8 mouse cellular contexts compared by ENCODE assay signal in the genomic region with DNA sequence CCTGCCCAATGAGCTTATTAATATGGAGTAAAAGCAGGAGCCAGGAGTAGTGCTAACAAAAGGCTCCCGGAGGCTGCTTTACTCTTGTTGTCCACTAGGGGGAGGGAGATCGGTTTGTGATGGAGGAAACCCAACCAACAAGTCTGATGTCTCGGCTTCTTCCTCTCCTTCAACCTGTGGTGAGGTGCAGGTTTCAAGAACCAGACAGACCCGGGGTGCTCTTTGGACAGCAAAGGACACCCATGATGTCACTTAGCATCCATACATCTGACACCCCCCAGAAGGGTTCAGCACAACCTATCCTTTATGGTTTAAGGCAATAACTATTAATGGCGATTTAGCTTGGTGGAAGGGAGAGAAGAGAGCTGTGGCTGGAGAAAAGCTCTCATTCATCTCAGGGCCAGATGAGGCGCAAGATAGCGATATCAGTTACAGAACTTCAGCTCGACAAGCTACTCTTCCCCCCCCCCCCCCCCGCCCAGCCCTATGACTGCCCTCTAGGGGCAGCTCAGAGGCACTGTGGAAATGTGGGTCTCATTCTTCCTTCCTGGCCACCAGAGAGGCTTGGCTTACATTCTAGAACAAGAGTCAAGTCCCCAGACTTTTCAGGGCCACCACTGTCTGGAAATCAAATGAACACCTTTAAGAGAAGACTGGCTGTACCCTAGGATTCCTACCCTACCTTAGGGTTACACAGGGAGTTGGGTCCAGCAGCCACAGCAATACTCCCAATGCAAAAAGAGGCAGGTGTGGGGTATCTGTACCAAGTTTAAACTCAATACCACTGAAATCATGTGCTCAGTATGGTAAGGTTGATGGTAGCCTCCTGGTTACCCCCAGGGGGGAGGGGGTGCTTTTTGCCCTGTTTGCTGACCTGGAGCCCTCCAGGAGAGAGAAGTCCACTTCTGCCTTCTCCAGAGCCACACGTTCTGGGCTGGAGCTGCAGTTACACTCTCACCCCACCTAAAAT. TPM values are rescaled to one million over a fixed set of nuclear protein-coding genes. Genes with fewer than 3 reads are reported as not detected.
DNase-seq lines count a peak whose midpoint lies in the region; ATAC-seq and TF ChIP-seq lines count a peak whose summit lies in the region.

No protein-coding gene starts in this region.

- ATAC-seq in common myeloid progenitor, adult 5-6 weeks (replicated peaks; ENCODE audit: low read depth, poor library complexity, severe bottlenecking) = peak; percentile 46
- ATAC-seq in heart, embryonic 14.5 days (ENCODE audit: insufficient number of reproducible peaks, insufficient read depth, low FRiP score, low read depth) = 0 out of 2 replicates have a peak, but pooled peaks have one; percentile 8
- ATAC-seq in stomach, embryonic 16.5 days (ENCODE audit: insufficient read depth, low FRiP score) = 0 out of 2 replicates have a peak, but pooled peaks have one; percentile 3

- H3K27me3 ChIP-seq in CH12.LX (replicated peaks) = no peaks in the 10 kb centered on the region
- H3K27me3 ChIP-seq in heart, embryonic 14.5 days (ENCODE audit: control insufficient read depth, insufficient read depth, low read length) = no peaks in the 10 kb centered on the region
- H3K27me3 ChIP-seq in stomach, embryonic 16.5 days (ENCODE audit: control insufficient read depth, insufficient read depth, low read length) = no peaks in the 10 kb centered on the region

- peak overlapping the region; percentile 32; the same call in 1 of the 2 replicates for H3K4me2 ChIP-seq in CH12.LX (ENCODE audit: insufficient read depth, low read depth, poor library complexity, severe bottlenecking)
- no peak overlapping the region for H3K4me2 ChIP-seq in heart, embryonic 14.5 days (ENCODE audit: low read length)
- H3K4me2 ChIP-seq in stomach, embryonic 16.5 days (ENCODE audit: low read depth, low read length) = no peak overlapping the region

- dilution Hi-C loops in CH12.LX (cut with MboI; ENCODE audit: extremely low pct_ligation_motif_present, extremely low pct_unique_long_range_greater_than_20kb, low sequenced_read_pairs) = no loop called here

- DNase-seq in cerebellum, adult 8-10 months = peak; percentile 34
- no peak for DNase-seq in cerebellum, adult 9-11 months
- peak; percentile 77 for DNase-seq in CH12.LX (ENCODE audit: extremely low read depth)
- peak; percentile 47 to 58 for DNase-seq in kidney, postnatal 4 days
- DNase-seq in mesoderm, embryonic 11.5 days (ENCODE audit: low read depth, low spot score) = peak; percentile 81

- no peak overlapping the region; the same call in 1 of the 2 replicates for H3K9ac ChIP-seq in CH12.LX (ENCODE audit: insufficient read depth, low read depth)
- no peak overlapping the region for H3K9ac ChIP-seq in heart, embryonic 14.5 days (ENCODE audit: low read length)
- H3K9ac ChIP-seq in stomach, embryonic 16.5 days (ENCODE audit: low read length) = no peak overlapping the region

- H3K4me1 ChIP-seq in CH12.LX (ENCODE audit: control insufficient read depth in 1 of 2, insufficient read depth in 2 of 2) = peaks cover 16 to 55% of the 10 kb centered on the region in 2 experiments
- H3K4me1 ChIP-seq in heart, embryonic 14.5 days (ENCODE audit: control insufficient read depth in 2 of 2, insufficient read depth in 2 of 2, low read length in 2 of 2) = peaks cover under 1 to 24% of the 10 kb centered on the region in 2 experiments
- peaks cover 27% of the 10 kb centered on the region for H3K4me1 ChIP-seq in stomach, embryonic 16.5 days (ENCODE audit: control insufficient read depth, insufficient read depth, low read length)

- TF ChIP-seq CTCF in CH12.LX (conservative IDR thresholded peaks at IDR 0.05 in 1 of 2, IDR thresholded peaks at IDR 0.05 in 1 of 2; ENCODE audit: low read depth in 2 of 2, low read length in 2 of 2) = peak; percentile 77 to 79

- WGBS in heart, embryonic 14.5 days = 25% methylated on average over 10 of the region's 10 CpGs
- 20% methylated on average over 9 of the region's 10 CpGs for WGBS in stomach, embryonic 16.5 days

- in situ Hi-C loops in CH12.LX (cut with MboI; ENCODE audit: low pct_ligation_motif_present, low pct_unique_long_range_greater_than_20kb, low sequenced_read_pairs) = loop anchor here (10.0 kb wide), 1 partner anchor 312 kb away; no protein-coding TSS in a partner anchor

- peaks cover 88 to 96% of the 10 kb centered on the region in 2 experiments for H3K36me3 ChIP-seq in CH12.LX (replicated peaks in 1 of 2; ENCODE audit: control insufficient read depth in 1 of 2, insufficient read depth in 1 of 2, low read length in 1 of 2)
- H3K36me3 ChIP-seq in heart, embryonic 14.5 days (ENCODE audit: control insufficient read depth, insufficient read depth, low read length) = peaks cover 92% of the 10 kb centered on the region
- peaks cover 9% of the 10 kb centered on the region; the same call in 1 of the 2 replicates for H3K36me3 ChIP-seq in stomach, embryonic 16.5 days (ENCODE audit: control insufficient read depth, insufficient read depth, low read length)

- TF ChIP-seq POLR2A in CH12.LX (IDR thresholded peaks at IDR 0.05; ENCODE audit: low read depth, low read length) = peak; percentile 26; the same call in 1 of the 2 replicates

- H3K4me3 ChIP-seq in CH12.LX (replicated peaks in 1 of 3; ENCODE audit: low read depth in 2 of 3, low read length in 2 of 3, poor library complexity in 1 of 3) = no peak overlapping the region
- H3K4me3 ChIP-seq in heart, embryonic 14.5 days (ENCODE audit: control insufficient read depth in 1 of 2, insufficient read depth in 1 of 2, low read depth in 1 of 2, low read length in 2 of 2) = no peak overlapping the region
- H3K4me3 ChIP-seq in stomach, embryonic 16.5 days (replicated peaks; ENCODE audit: low read length) = no peak overlapping the region

- no peak for TF ChIP-seq EP300 in CH12.LX (IDR thresholded peaks at IDR 0.05; ENCODE audit: low read length)

- H3K27ac ChIP-seq in CH12.LX (ENCODE audit: insufficient read depth, low read depth) = peak overlapping the region; percentile 47
- no peak overlapping the region for H3K27ac ChIP-seq in heart, embryonic 14.5 days (replicated peaks in 1 of 2; ENCODE audit: control insufficient read depth in 1 of 2, insufficient read depth in 1 of 2, low read depth in 2 of 2, low read length in 2 of 2)
- H3K27ac ChIP-seq in stomach, embryonic 16.5 days (ENCODE audit: low read length) = peak overlapping the region; percentile 22; the same call in 1 of the 2 replicates

- no peaks in the 10 kb centered on the region for H3K9me3 ChIP-seq in CH12.LX (replicated peaks; ENCODE audit: low read length)
- no peaks in the 10 kb centered on the region for H3K9me3 ChIP-seq in heart, embryonic 14.5 days (ENCODE audit: control insufficient read depth, low read length)
- no peaks in the 10 kb centered on the region for H3K9me3 ChIP-seq in stomach, embryonic 16.5 days (replicated peaks; ENCODE audit: control insufficient read depth, low read length)

- H3K79me2 ChIP-seq in CH12.LX (replicated peaks; ENCODE audit: control insufficient read depth, extremely low read depth, insufficient read depth, poor library complexity, severe bottlenecking) = peaks cover 6% of the 10 kb centered on the region; the same call in 1 of the 2 replicates

- peak; percentile 51 for TF ChIP-seq RAD21 in CH12.LX (IDR thresholded peaks at IDR 0.05; ENCODE audit: low read depth, low read length)

TF ChIP-seq in CH12.LX, 34 proteins besides CTCF, POLR2A, EP300 and RAD21 (continues in another document):
- TF ChIP-seq KAT2A (IDR thresholded peaks at IDR 0.05; ENCODE audit: insufficient replicate concordance, low read length) (no peak), POLR2AphosphoS2 (IDR thresholded peaks at IDR 0.05; ENCODE audit: low read depth, low read length) (no peak), IRF4 (IDR thresholded peaks at IDR 0.05; ENCODE audit: low read depth, low read length) (0 out of 2 replicates have a peak, but pooled peaks have one; percentile 8), USF1 (IDR thresholded peaks at IDR 0.05; ENCODE audit: low read depth, low read length) (no peak), MXI1 (IDR thresholded peaks at IDR 0.05; ENCODE audit: low read depth, low read length) (no peak), ETS1 (conservative IDR thresholded peaks at IDR 0.05; ENCODE audit: low read depth, low read length) (no peak), MYC (IDR thresholded peaks at IDR 0.05; ENCODE audit: low read depth, low read length) (no peak), ZKSCAN1 (IDR thresholded peaks at IDR 0.05; ENCODE audit: borderline replicate concordance, low read depth, low read length) (no peak), MAFK (IDR thresholded peaks at IDR 0.05; ENCODE audit: insufficient replicate concordance, low read length) (no peak), USF2 (conservative IDR thresholded peaks at IDR 0.05; ENCODE audit: low read depth, low read length) (no peak), E2F4 (IDR thresholded peaks at IDR 0.05; ENCODE audit: insufficient replicate concordance, low read depth, low read length) (no peak), NELFE (IDR thresholded peaks at IDR 0.05; ENCODE audit: low read depth, low read length) (peak; percentile 33; the same call in 1 of the 2 replicates), PAX5 (IDR thresholded peaks at IDR 0.05; ENCODE audit: low read length) (no peak), JUND (conservative IDR thresholded peaks at IDR 0.05; ENCODE audit: low read depth, low read length) (no peak), CHD2 (IDR thresholded peaks at IDR 0.05; ENCODE audit: low read length) (no peak), BHLHE40 (IDR thresholded peaks at IDR 0.05; ENCODE audit: low read depth, low read length) (no peak), UBTF (IDR thresholded peaks at IDR 0.05; ENCODE audit: low read depth, low read length) (no peak), ZMIZ1 (IDR thresholded peaks at IDR 0.05; ENCODE audit: low read depth, low read length) (no peak), ELF1 (IDR thresholded peaks at IDR 0.05; ENCODE audit: low read depth, low read length) (no peak), SMC3 (IDR thresholded peaks at IDR 0.05; ENCODE audit: low read depth, low read length) (peak; percentile 74)

RNA-seq across cellular contexts. Expression of a gene that starts 9.6 kb away (rescaled TPM):
- total RNA-seq in CH12.LX (2012; rRNA removed) = 99.4 and 146 TPM in 2 replicates
- 33.5 and 42.4 TPM in 2 replicates for total RNA-seq in CH12.LX (2014; rRNA removed)
- 255 and 299 TPM in 2 replicates for polyA plus RNA-seq in CH12.LX (2012; ENCODE audit: insufficient read length, low read depth)
- 60.9 and 79.1 TPM in 2 replicates for total RNA-seq in common myeloid progenitor, adult 5-6 weeks (2017)
- polyA plus RNA-seq in heart, embryonic 14.5 days (2014; fragmentation: Nextera tagmentation; extraction: Ambion mirVana) = 532 and 571 TPM in 2 replicates
- 932 and 1,032 TPM in 2 replicates for polyA plus RNA-seq in stomach, embryonic 16.5 days (2015; fragmentation: Nextera tagmentation; extraction: Ambion mirVana)

RNA-seq across cellular contexts. Expression of a gene that starts 33.1 kb away (rescaled TPM):
- total RNA-seq in CH12.LX (2012; rRNA removed) = 8.9 and 12.4 TPM in 2 replicates
- 11.5 and 11.8 TPM in 2 replicates for total RNA-seq in CH12.LX (2014; rRNA removed)
- polyA plus RNA-seq in CH12.LX (2012; ENCODE audit: insufficient read length, low read depth) = 18.6 and 20.8 TPM in 2 replicates
- total RNA-seq in common myeloid progenitor, adult 5-6 weeks (2017) = 4.1 and 4.8 TPM in 2 replicates
- polyA plus RNA-seq in heart, embryonic 14.5 days (2014; fragmentation: Nextera tagmentation; extraction: Ambion mirVana) = 6.8 and 7.4 TPM in 2 replicates
- polyA plus RNA-seq in stomach, embryonic 16.5 days (2015; fragmentation: Nextera tagmentation; extraction: Ambion mirVana) = 4.6 and 5.0 TPM in 2 replicates

Comparison
In these comparisons a context has a peak if more than half of its experiments do, and no peak if none do; other contexts are left out.
1. H3K27ac ChIP-seq: peak in CH12.LX (single experiment) and stomach, embryonic 16.5 days (single experiment); none in heart, embryonic 14.5 days (0 of 2).
2. Peak in every context shown above with its lines, with median percentiles within 50 percentile points of each other: ATAC-seq.